Mouse (Mus musculus): ENCODE data around the gene Krtap5-1. TPM values are rescaled to one million over a fixed set of nuclear protein-coding genes. Genes with fewer than 3 reads are reported as not detected.

Krtap5-1 gene
- polyA plus RNA-seq (2017; shearing (Covaris generic)), result not detected

DNA sequence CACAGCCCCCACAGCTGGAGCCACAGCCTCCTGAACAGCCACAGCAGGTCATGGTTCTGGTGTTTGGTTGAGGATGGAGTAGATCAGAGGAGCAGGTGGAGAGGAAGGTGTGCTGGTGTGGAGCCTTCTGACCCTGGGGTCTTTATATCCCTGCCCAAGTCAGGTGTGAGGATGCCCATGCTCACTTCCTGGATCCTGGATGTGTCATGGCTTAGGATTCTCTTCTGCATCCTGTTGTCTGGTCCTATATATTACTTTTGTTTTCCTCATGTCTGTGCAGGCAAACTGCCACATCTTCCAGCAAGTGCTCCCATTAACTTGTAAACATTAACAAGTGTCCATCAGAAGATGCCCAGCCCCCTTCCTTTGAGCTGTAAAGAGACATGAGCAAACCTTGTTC is at the start of gene Krtap5-1:
Gene Krtap5-1, minus strand, starts transcription at position 101 of the 400 bp plus-strand sequence.

DNA sequence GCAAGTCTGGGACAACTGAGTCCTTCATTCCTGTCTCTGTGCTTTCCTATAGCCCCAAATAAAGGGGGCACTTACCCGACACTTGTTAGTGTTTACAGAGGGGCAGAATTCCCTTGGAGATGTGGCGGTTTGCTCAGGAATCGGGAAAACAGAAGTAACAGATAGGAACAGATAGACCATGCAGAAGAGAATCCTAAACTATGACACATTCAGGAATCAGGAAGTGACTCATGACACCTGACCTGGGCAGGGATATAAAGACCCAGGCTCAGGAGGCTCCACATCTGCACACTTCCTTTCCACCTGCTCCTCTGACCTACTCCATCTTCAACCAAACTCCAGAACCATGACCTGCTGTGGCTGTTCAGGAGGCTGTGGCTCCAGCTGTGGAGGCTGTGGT is 6.3 kb upstream of the Krtap5-1 start, which contains the start of gene Krtap5-4:
Gene Krtap5-4, plus strand, starts transcription at position 301 of the 400 bp plus-strand sequence.

DNA sequence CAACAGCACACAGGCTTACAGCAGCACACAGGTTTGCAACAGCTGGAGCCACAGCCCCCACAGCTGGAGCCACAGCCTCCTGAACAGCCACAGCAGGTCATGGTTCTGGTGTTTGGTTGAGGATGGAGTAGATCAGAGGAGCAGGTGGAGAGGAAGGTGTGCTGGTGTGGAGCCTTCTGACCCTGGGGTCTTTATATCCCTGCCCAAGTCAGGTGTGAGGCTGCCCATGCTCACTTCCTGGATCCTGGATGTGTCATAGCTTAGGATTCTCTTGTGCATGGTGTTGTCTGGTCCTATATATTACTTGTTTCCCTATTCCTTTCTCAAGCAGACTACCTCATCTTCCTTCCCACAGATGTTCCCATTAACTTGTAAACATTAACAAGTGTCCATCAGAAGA is 22.7 kb downstream of the Krtap5-1 start, which contains the start of gene Gm4559:
Gene Gm4559, minus strand, starts transcription at position 101 of the 400 bp plus-strand sequence.

DNA sequence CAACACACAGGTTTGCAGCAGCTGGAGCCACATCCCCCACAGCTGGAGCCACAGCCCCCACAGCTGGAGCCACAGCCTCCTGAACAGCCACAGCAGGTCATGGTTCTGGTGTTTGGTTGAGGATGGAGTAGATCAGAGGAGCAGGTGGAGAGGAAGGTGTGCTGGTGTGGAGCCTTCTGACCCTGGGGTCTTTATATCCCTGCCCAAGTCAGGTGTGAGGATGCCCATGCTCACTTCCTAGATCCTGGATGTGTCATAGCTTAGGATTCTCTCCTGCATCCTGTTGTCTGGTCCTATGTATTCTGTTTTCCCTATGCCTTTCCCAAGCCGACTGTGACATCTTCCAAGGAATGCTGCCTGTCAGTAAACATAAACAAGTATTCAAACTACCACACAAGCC is 38.7 kb downstream of the Krtap5-1 start, which contains the start of gene Gm2431:
Gene Gm2431, minus strand, starts transcription at position 101 of the 400 bp plus-strand sequence.

Other genes with a start within 250 kb of the Krtap5-1 start
- gene Mob2, start 236.1 kb downstream of the Krtap5-1 start, polyA plus RNA-seq (2017; shearing (Covaris generic)), result 91.6 TPM
- gene Dusp8, start 201.3 kb downstream of the Krtap5-1 start, polyA plus RNA-seq (2017; shearing (Covaris generic)), result not detected
- gene Gm45618, start 176.4 kb downstream of the Krtap5-1 start, polyA plus RNA-seq (2017; shearing (Covaris generic)), result not detected
- not detected for gene Gm39115, start 161.1 kb downstream of the Krtap5-1 start, polyA plus RNA-seq (2017; shearing (Covaris generic))
- gene Gm45337, start 152.5 kb downstream of the Krtap5-1 start, polyA plus RNA-seq (2017; shearing (Covaris generic)), result not detected
- gene Gm29735, start 140.0 kb downstream of the Krtap5-1 start, polyA plus RNA-seq (2017; shearing (Covaris generic)), result not detected
- not detected for gene Gm4553, start 131.4 kb downstream of the Krtap5-1 start, polyA plus RNA-seq (2017; shearing (Covaris generic))
- not detected for gene Krtap5-2, start 121.1 kb downstream of the Krtap5-1 start, polyA plus RNA-seq (2017; shearing (Covaris generic))
- gene Gm10153, start 106.7 kb downstream of the Krtap5-1 start, polyA plus RNA-seq (2017; shearing (Covaris generic)), result not detected
- not detected for gene Krtap5-3, start 95.8 kb downstream of the Krtap5-1 start, polyA plus RNA-seq (2017; shearing (Covaris generic))
- not detected for gene Gm7579, start 85.3 kb downstream of the Krtap5-1 start, polyA plus RNA-seq (2017; shearing (Covaris generic))
- gene Krtap5-5, start 67.1 kb downstream of the Krtap5-1 start, polyA plus RNA-seq (2017; shearing (Covaris generic)), result not detected
- not detected for gene Gm40460, start 56.0 kb downstream of the Krtap5-1 start, polyA plus RNA-seq (2017; shearing (Covaris generic))
- gene Gm2431, start 38.8 kb downstream of the Krtap5-1 start, polyA plus RNA-seq (2017; shearing (Covaris generic)), result not detected
- not detected for gene Gm4559, start 22.8 kb downstream of the Krtap5-1 start, polyA plus RNA-seq (2017; shearing (Covaris generic))
- gene Krtap5-4, start 6.4 kb upstream of the Krtap5-1 start, polyA plus RNA-seq (2017; shearing (Covaris generic)), result not detected
- gene Ifitm10, start 76.6 kb upstream of the Krtap5-1 start, polyA plus RNA-seq (2017; shearing (Covaris generic)), result 4.2 TPM
- gene Gm49369, start 85.5 kb upstream of the Krtap5-1 start, polyA plus RNA-seq (2017; shearing (Covaris generic)), result 2.0 TPM
- 438 TPM for gene Ctsd, start 90.9 kb upstream of the Krtap5-1 start, polyA plus RNA-seq (2017; shearing (Covaris generic))
- gene Syt8, start 137.7 kb upstream of the Krtap5-1 start, polyA plus RNA-seq (2017; shearing (Covaris generic)), result not detected
- not detected for gene Tnni2, start 144.7 kb upstream of the Krtap5-1 start, polyA plus RNA-seq (2017; shearing (Covaris generic))
- gene Lsp1, start 163.7 kb upstream of the Krtap5-1 start, polyA plus RNA-seq (2017; shearing (Covaris generic)), result 1,165 TPM
- gene Tnnt3, start 201.7 kb upstream of the Krtap5-1 start, polyA plus RNA-seq (2017; shearing (Covaris generic)), result 5.5 TPM
- gene Mrpl23, start 235.6 kb upstream of the Krtap5-1 start, polyA plus RNA-seq (2017; shearing (Covaris generic)), result 4.7 TPM